In the genomic region with DNA sequence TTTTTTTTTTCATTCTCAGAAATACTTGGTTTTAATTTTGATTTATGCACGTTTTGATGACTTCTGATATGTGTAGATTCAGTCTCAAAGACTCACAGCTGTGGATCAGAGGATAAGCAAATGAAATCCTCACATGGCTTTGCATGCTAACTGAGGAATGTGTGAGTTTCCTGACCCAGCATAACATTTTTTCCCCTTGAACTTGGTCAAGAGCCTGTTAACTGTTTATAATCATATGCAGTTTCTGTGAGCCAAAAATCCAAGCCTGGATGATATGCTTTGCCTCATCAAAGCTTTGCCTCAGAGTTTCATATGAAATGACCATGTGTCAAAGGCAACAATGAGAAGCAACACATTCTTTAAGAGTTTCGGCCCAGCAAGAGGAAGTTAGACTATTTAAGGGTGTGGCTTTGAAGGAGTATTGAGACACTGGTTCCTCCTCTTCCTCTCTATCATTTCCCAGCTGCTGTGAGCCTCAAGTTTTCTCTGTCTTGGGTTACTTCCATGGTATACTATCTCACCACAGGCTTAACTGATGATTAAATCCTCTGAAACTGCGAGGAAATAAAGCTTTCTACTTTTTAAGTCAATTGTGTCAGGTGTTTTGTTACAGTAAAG, we compare ENCODE assay signal across 21 mouse cellular contexts.
DNase-seq lines count a peak whose midpoint lies in the region; ATAC-seq and TF ChIP-seq lines count a peak whose summit lies in the region.
"Had no signal": no experiment of that assay in that cellular context is flagged by ENCODE, and none has a peak within 500 bp of the region (broad histone marks: within the 10 kb centered on the region; RNA-seq: fewer than 3 reads in every experiment).

No protein-coding gene starts in this region.

- ATAC-seq in kidney, postnatal 0 days (replicated peaks; ENCODE audit: low FRiP score, low read depth) = peak; percentile 66; the same call in 1 of the 2 replicates
- no peak; the same call in 1 of the 2 replicates for ATAC-seq in stomach, embryonic 15.5 days (ENCODE audit: insufficient read depth, low FRiP score, low read depth)
- ATAC-seq in stomach, postnatal 0 days (ENCODE audit: low FRiP score, low TSS enrichment) = no peak
- ATAC-seq in intestine, embryonic 16.5 days = peak; percentile 48
- ATAC-seq: activated CD4-positive, CD25-positive, alpha-beta regulatory T cell, adult 4 months; midbrain, embryonic 15.5 days had no signal

- H3K9me3 ChIP-seq in kidney, postnatal 0 days (replicated peaks; ENCODE audit: low read length) = no peaks in the 10 kb centered on the region
- H3K9me3 ChIP-seq in stomach, embryonic 15.5 days = no peaks in the 10 kb centered on the region
- H3K9me3 ChIP-seq in stomach, postnatal 0 days (ENCODE audit: control insufficient read depth, low read length) = no peaks in the 10 kb centered on the region
- no peaks in the 10 kb centered on the region for H3K9me3 ChIP-seq in intestine, embryonic 16.5 days (ENCODE audit: control insufficient read depth, low read length)
- H3K9me3 ChIP-seq: forebrain, embryonic 12.5 days; midbrain, embryonic 15.5 days; neural tube, embryonic 15.5 days had no signal

- no peak overlapping the region for H3K9ac ChIP-seq in kidney, postnatal 0 days (ENCODE audit: low read depth, low read length)
- no peak overlapping the region for H3K9ac ChIP-seq in stomach, embryonic 15.5 days
- no peak overlapping the region for H3K9ac ChIP-seq in stomach, postnatal 0 days (ENCODE audit: low read length)
- no peak overlapping the region for H3K9ac ChIP-seq in intestine, embryonic 16.5 days (ENCODE audit: low read depth, low read length)
- H3K9ac ChIP-seq: forebrain, embryonic 12.5 days; hindbrain, embryonic 14.5 days; midbrain, embryonic 15.5 days; neural tube, embryonic 15.5 days had no signal

- no peaks in the 10 kb centered on the region for H3K36me3 ChIP-seq in kidney, postnatal 0 days (ENCODE audit: insufficient read depth, low read length)
- no peaks in the 10 kb centered on the region for H3K36me3 ChIP-seq in stomach, embryonic 15.5 days
- no peaks in the 10 kb centered on the region for H3K36me3 ChIP-seq in stomach, postnatal 0 days (ENCODE audit: control insufficient read depth, insufficient read depth, low read length)
- H3K36me3 ChIP-seq in intestine, embryonic 16.5 days (ENCODE audit: control insufficient read depth, insufficient read depth, low read length) = no peaks in the 10 kb centered on the region
- H3K36me3 ChIP-seq: forebrain, embryonic 12.5 days; midbrain, embryonic 15.5 days; neural tube, embryonic 15.5 days had no signal

- no peak for TF ChIP-seq CTCF in kidney, postnatal 0 days (IDR thresholded peaks at IDR 0.05; ENCODE audit: low read depth)
- no peak for TF ChIP-seq CTCF in stomach, postnatal 0 days (IDR thresholded peaks at IDR 0.05; ENCODE audit: low read depth)

- H3K27ac ChIP-seq in kidney, postnatal 0 days = no peak overlapping the region
- peak overlapping the region; percentile 41; the same call in 1 of the 2 replicates for H3K27ac ChIP-seq in stomach, embryonic 15.5 days
- H3K27ac ChIP-seq in stomach, postnatal 0 days (replicated peaks) = no peak overlapping the region
- 0 out of 2 replicates have a peak overlapping the region, but pooled peaks have one; percentile 29 for H3K27ac ChIP-seq in intestine, embryonic 16.5 days (ENCODE audit: low read length)
- H3K27ac ChIP-seq: forebrain, embryonic 12.5 days; hindbrain, embryonic 14.5 days; midbrain, embryonic 15.5 days; neural tube, embryonic 15.5 days had no signal

- DNase-seq in kidney, postnatal 0 days (ENCODE audit: low spot score) = peak; percentile 87
- DNase-seq in kidney, postnatal 36 days = no peak
- no peak for DNase-seq in stomach, postnatal 0 days (ENCODE audit: low spot score)
- no peak for DNase-seq in thymus, adult 18-20 months
- no peak for DNase-seq in layer of hippocampus, adult 9-11 months
- DNase-seq: adrenal gland, postnatal 25 days; cerebellum, adult 11 months; cerebellum, postnatal 10 days; embryo, embryonic 11 days; heart, adult 18-20 months; heart, postnatal 36 days; layer of hippocampus, postnatal 36 days; right cerebral cortex, postnatal 25 days had no signal

- H3K27me3 ChIP-seq in kidney, postnatal 0 days (ENCODE audit: insufficient read depth, low read length) = no peaks in the 10 kb centered on the region
- no peaks in the 10 kb centered on the region for H3K27me3 ChIP-seq in stomach, embryonic 15.5 days (replicated peaks)
- no peaks in the 10 kb centered on the region for H3K27me3 ChIP-seq in stomach, postnatal 0 days (ENCODE audit: control insufficient read depth, insufficient read depth, low read length)
- H3K27me3 ChIP-seq in intestine, embryonic 16.5 days (replicated peaks; ENCODE audit: control insufficient read depth, insufficient read depth, low read length) = no peaks in the 10 kb centered on the region
- H3K27me3 ChIP-seq: forebrain, embryonic 12.5 days; megakaryocyte, embryonic 14.5 days; midbrain, embryonic 15.5 days; neural tube, embryonic 15.5 days had no signal

- no peak for TF ChIP-seq EP300 in stomach, postnatal 0 days (optimal IDR thresholded peaks at IDR 0.05)

- no peak overlapping the region for H3K4me2 ChIP-seq in kidney, postnatal 0 days (ENCODE audit: low read length)
- H3K4me2 ChIP-seq in stomach, embryonic 15.5 days = no peak overlapping the region
- no peak overlapping the region for H3K4me2 ChIP-seq in stomach, postnatal 0 days (replicated peaks; ENCODE audit: low read depth)
- H3K4me2 ChIP-seq in intestine, embryonic 16.5 days (ENCODE audit: low read depth, low read length) = no peak overlapping the region
- H3K4me2 ChIP-seq: forebrain, embryonic 12.5 days; hindbrain, embryonic 14.5 days; midbrain, embryonic 15.5 days; neural tube, embryonic 15.5 days had no signal

- no peak overlapping the region for H3K4me3 ChIP-seq in kidney, postnatal 0 days (replicated peaks; ENCODE audit: low read depth, low read length)
- no peak overlapping the region for H3K4me3 ChIP-seq in stomach, embryonic 15.5 days (replicated peaks)
- H3K4me3 ChIP-seq in stomach, postnatal 0 days (ENCODE audit: low read depth, low read length) = no peak overlapping the region
- H3K4me3 ChIP-seq in intestine, embryonic 16.5 days (ENCODE audit: low read length) = no peak overlapping the region
- H3K4me3 ChIP-seq: forebrain, embryonic 12.5 days; megakaryocyte, embryonic 14.5 days; midbrain, embryonic 15.5 days; neural tube, embryonic 15.5 days had no signal

- H3K4me1 ChIP-seq in kidney, postnatal 0 days (replicated peaks; ENCODE audit: insufficient read depth, low read length) = no peaks in the 10 kb centered on the region; the same call in 1 of the 2 replicates
- no peaks in the 10 kb centered on the region for H3K4me1 ChIP-seq in stomach, embryonic 15.5 days
- no peaks in the 10 kb centered on the region; the same call in 1 of the 2 replicates for H3K4me1 ChIP-seq in stomach, postnatal 0 days (replicated peaks; ENCODE audit: control insufficient read depth, insufficient read depth)
- H3K4me1 ChIP-seq in intestine, embryonic 16.5 days (ENCODE audit: control insufficient read depth, insufficient read depth, low read length) = no peaks in the 10 kb centered on the region; the same call in 1 of the 2 replicates
- H3K4me1 ChIP-seq: forebrain, embryonic 12.5 days; megakaryocyte, embryonic 14.5 days; midbrain, embryonic 15.5 days; neural tube, embryonic 15.5 days had no signal

- 72% methylated on average over 3 of the region's 3 CpGs for WGBS in kidney, postnatal 0 days
- WGBS in stomach, embryonic 15.5 days = 61% methylated on average over 3 of the region's 3 CpGs
- 57% methylated on average over 3 of the region's 3 CpGs for WGBS in stomach, postnatal 0 days
- WGBS in intestine, embryonic 16.5 days = 67% methylated on average over 3 of the region's 3 CpGs

Comparison
In these comparisons a context has a peak if more than half of its experiments do, and no peak if none do; other contexts are left out.
1. H3K27ac ChIP-seq: peak in stomach, embryonic 15.5 days (single experiment) and intestine, embryonic 16.5 days (single experiment); none in kidney, postnatal 0 days (single experiment) and stomach, postnatal 0 days (single experiment).
2. ATAC-seq: peak in kidney, postnatal 0 days (single experiment) and intestine, embryonic 16.5 days (single experiment); none in stomach, embryonic 15.5 days (single experiment) and stomach, postnatal 0 days (single experiment).